Mouse (Mus musculus): ENCODE results near the gene Rspo3. TPM values are rescaled to one million over a fixed set of nuclear protein-coding genes. Genes with fewer than 3 reads are reported as not detected.

The Rspo3 gene
- 10.3 and 14.7 TPM in 2 replicates for polyA plus RNA-seq (2012; rRNA removed)

DNA sequence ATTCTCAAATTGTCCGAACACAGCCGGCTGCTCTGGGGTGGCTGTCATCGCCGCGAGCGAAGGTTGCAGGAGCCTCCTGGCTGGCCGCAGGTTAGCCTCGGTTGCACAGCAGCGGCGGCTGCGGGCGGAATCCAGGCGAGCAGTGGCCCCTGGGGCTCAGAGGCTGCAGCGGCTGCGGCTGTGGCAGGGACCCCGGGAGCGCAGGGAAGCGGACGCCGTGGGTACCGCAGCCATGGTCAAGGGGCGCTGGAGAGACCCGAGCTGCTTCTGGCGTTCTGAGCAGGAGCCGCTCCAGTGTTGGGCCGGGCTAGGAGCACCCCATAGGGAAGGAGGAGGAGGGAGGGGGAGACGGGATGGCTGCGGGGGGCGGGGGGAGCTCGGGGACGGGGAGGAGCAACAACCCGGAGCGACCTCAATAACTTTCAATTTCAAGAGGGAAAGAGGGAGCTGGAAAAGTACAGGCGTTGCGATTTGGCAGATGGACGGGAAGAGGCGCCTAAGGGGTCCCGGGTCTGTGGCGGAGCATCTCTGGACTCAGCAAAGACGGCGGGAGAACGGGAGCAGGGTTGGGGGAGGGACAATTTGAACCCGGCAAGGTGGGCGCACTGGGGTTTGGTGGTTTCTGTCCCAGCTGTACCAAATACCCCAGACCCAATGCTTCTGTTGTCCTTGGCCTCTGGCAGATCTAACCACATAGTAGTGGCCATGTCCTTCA is at the start of gene Rspo3:
Gene Rspo3 (minus strand): TSS at position 322 of the 715 bp plus-strand sequence.

Other genes starting within 250 kb of the Rspo3 start
- 16.0 and 16.3 TPM in 2 replicates for gene Echdc1, start 222.7 kb downstream of the Rspo3 start, polyA plus RNA-seq (2012; rRNA removed)
- 83.2 and 85.7 TPM in 2 replicates for gene Rnf146, start 173.4 kb downstream of the Rspo3 start, polyA plus RNA-seq (2012; rRNA removed)